Mouse (Mus musculus) liver, embryonic 13.5 days (tissue): ENCODE measurements around the gene Mtap. TPM values are rescaled to one million over a fixed set of nuclear protein-coding genes. Genes with fewer than 3 reads are reported as not detected.

Source experiments
- ATAC-seq: fragments of 200-750 bp; cut with Nextera tagmentation; 2 replicates; pipeline ENCODE4 v1.8.0; 2017; ENCODE audit warnings: low read depth, mild to moderate bottlenecking, moderate number of reproducible peaks, moderate library complexity
- DNase-seq: peaks from one replicate; pipeline ENCODE4 v3.0.0; 2022
- H3K27ac ChIP-seq: fragments of 300-500 bp; sonication (generic); 2 replicates; pipeline ENCODE4 v1.5.1; 2015; ENCODE audit warnings: moderate library complexity, mild to moderate bottlenecking, inconsistent platforms
- H3K27me3 ChIP-seq: fragments of 300-500 bp; sonication (generic); 2 replicates; pipeline ENCODE4 v1.6.1; 2015; ENCODE audit warnings: mild to moderate bottlenecking, inconsistent platforms
- H3K36me3 ChIP-seq: fragments of 300-500 bp; sonication (generic); 2 replicates; pipeline ENCODE4 v1.6.1; 2015; ENCODE audit warnings: mild to moderate bottlenecking, inconsistent platforms
- H3K4me1 ChIP-seq: fragments of 300-500 bp; sonication (generic); replicated peaks from 2 replicates; pipeline ENCODE4 v1.6.1; 2015; ENCODE audit warnings: inconsistent platforms
- H3K4me2 ChIP-seq: fragments of 300-500 bp; sonication (generic); 2 replicates; pipeline ENCODE4 v1.6.1; 2015; ENCODE audit warnings: inconsistent platforms, mild to moderate bottlenecking, moderate library complexity
- H3K4me3 ChIP-seq: fragments of 300-500 bp; sonication (generic); replicated peaks from 2 replicates; pipeline ENCODE4 v1.5.1; 2015; ENCODE audit warnings: mild to moderate bottlenecking, inconsistent platforms
- H3K9ac ChIP-seq: fragments of 300-500 bp; sonication (generic); 2 replicates; pipeline ENCODE4 v1.6.1; 2015; ENCODE audit warnings: mild to moderate bottlenecking, inconsistent platforms
- H3K9me3 ChIP-seq: fragments of 300-500 bp; sonication (generic); replicated peaks from 2 replicates; pipeline ENCODE4 v1.6.1; 2016; ENCODE audit warnings: inconsistent platforms
- WGBS: fragments of 180-500 bp; shearing (Covaris S2); methylation state at CpG from one replicate; pipeline ENCODE4 v1.1.7; 2015; ENCODE audit not compliant: insufficient replicate concordance; 5-methylcytosine and 5-hydroxymethylcytosine counted together
- polyA plus RNA-seq: library from polyadenylated mRNA; unstranded; fragments of >200 nt; fragmentation: Nextera tagmentation; extraction: Ambion mirVana; gene quantifications from 2 replicates; pipeline ENCODE4 v1.2.1, GENCODE M21; 2015

Mtap gene
- polyA plus RNA-seq, 1 experiment from 2014 or later = 36.7 TPM

DNA sequence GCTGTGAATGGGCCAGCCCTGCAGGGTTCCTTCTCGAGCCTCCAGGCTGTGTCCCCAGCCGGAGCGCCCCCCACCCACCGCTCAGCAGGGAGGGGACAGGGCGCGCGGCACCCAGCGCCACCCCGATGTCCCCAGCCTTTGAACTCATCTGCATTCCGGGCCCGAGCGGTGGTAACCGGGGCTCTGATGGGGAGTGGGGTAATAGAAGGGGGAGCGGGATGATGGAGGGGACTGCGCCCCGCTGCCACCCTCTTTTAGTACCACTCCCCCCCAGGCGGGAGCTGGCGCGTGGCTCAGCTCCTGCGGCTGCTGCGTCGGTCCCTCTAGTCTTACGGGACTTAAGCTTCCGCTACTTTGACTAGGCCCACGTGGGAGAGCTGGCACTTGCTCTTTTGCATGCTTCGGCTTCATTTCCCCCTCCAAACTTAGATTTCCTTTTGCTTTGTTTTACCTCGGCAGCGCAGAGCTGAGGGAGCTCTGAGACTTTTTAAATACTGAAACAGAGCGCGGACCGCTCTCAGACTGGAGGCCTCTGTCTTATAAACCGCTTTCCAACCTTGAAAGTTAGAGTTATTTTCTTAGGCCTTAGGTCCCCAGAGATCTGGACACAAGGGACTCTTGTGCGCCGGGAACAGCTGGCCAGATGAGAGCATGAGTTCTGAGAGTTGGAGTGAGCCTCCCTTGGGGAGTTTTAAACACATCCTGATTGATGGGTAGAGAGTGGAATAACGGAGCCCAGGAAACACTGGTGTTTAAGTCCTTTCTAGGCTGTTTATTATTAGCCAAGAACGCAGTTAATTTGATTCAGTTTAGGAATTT is 829 bp downstream of the Mtap start:
- Histone ChIP-seq H3K9me3 (no peaks in the 10 kb centered on the region), H3K9ac (peak overlapping the region; percentile 78), H3K4me3 (peak overlapping the region; percentile 74), H3K36me3 (peaks cover 2% of the 10 kb centered on the region), H3K4me1 (peaks cover 52% of the 10 kb centered on the region), H3K27ac (peak overlapping the region; percentile 73), H3K4me2 (peak overlapping the region; percentile 91), H3K27me3 (no peaks in the 10 kb centered on the region)
- DNase-seq (no peak), ATAC-seq (peak; percentile 67)
- 1% methylated on average over 35 of the region's 36 CpGs for WGBS

DNA sequence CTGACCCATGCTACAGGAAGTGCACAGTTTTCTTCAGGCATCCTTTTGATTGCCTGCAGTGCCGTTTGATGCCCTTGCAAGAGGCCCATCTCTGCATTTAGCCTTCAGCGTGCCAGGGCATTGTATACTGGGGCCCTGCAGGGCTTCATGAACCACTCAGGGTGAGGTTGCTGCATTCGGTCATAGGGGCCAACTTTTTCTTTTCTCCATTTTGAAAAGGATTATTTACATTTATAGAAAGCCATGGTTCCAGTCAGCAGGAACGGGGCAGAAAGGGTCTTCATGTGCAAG is 1.4 kb downstream of the Mtap start:
- Histone ChIP-seq H3K4me1 (peaks cover 55% of the 10 kb centered on the region), H3K36me3 (peaks cover 5% of the 10 kb centered on the region), H3K9ac (peak overlapping the region; percentile 78), H3K4me2 (peak overlapping the region; percentile 91), H3K27ac (peak overlapping the region; percentile 73; the same call in 1 of the 2 replicates), H3K9me3 (no peaks in the 10 kb centered on the region), H3K4me3 (peak overlapping the region; percentile 74), H3K27me3 (no peaks in the 10 kb centered on the region)
- no peak for DNase-seq
- ATAC-seq = no peak
- WGBS = 21% methylated on average over 4 of the region's 4 CpGs

DNA sequence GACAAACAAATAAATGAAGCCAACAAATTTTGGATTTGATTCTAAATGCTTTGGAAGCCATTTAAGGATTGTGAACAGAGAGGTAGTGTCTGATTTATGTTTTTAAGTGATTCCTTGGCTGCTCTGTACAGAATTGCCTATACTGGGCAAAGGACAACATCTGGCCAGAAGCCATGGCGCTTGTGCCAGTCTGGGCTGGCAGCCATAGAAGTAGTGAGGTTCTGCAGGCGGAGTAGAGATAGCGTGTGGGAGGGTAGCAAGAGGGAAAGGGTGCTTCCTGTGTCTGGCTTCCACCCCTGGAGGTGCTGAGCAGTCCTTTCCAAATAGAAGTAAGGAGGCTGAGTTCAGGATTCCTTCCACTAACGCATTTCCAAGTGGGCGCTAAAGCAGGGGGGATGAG is 3.9 kb downstream of the Mtap start:
- Histone ChIP-seq H3K27ac (no peak overlapping the region), H3K4me1 (peaks cover 58% of the 10 kb centered on the region), H3K27me3 (no peaks in the 10 kb centered on the region), H3K9me3 (no peaks in the 10 kb centered on the region), H3K9ac (no peak overlapping the region), H3K4me3 (no peak overlapping the region), H3K36me3 (peaks cover 8% of the 10 kb centered on the region), H3K4me2 (no peak overlapping the region)
- 67% methylated on average over 5 of the region's 5 CpGs for WGBS
- no peak for DNase-seq
- no peak for ATAC-seq

DNA sequence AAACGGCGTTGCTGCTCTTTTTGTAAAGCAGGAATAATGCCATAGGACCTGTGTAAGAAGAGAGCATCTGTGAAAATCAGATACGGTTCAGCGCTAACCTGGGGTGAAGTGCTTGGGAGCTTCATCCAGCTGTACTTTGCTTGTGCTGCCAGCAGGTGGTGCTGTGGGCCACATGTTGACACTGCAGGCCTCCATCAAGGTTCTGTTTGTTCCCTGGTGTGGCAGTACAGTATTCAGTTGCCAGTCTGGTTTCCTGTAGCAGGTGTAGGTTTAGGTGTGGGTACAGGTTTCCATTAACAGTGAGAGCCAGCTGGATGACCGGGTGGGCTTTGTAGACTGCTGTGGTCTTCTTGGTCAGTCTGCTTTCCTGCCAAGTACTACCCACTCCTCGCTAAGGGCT is 8.5 kb downstream of the Mtap start:
- ATAC-seq = peak; percentile 62
- no peak overlapping the region for H3K27ac ChIP-seq

DNA sequence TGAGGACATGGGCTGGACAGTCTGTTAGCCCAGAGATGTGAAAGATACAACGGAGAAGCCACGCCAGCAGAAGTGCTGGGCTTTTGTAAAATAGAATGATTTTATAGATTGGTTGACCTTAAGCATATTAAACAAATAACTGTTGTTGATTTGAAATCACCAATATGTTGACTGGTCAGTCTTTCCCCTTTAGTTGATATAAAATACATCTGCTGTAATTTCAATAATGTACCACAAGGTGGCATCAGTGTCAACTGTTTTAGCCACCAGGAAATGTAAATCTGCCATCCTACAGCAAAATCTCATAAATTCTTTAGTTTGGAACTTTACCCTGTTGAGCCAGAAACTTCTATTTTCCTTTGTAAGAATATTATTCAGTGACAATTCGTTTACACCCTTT is 9.4 kb downstream of the Mtap start:
- Histone ChIP-seq H3K4me2 (no peak overlapping the region), H3K4me1 (peaks cover 14% of the 10 kb centered on the region), H3K27me3 (no peaks in the 10 kb centered on the region), H3K27ac (no peak overlapping the region), H3K4me3 (no peak overlapping the region), H3K9me3 (no peaks in the 10 kb centered on the region), H3K9ac (no peak overlapping the region), H3K36me3 (peaks cover 28% of the 10 kb centered on the region)
- DNase-seq (no peak), ATAC-seq (no peak)
- 38% methylated on average over 3 of the region's 3 CpGs for WGBS

More for the DNA sequence above, 8.5 kb downstream of the Mtap start:
- Histone ChIP-seq H3K27me3 (no peaks in the 10 kb centered on the region), H3K4me3 (no peak overlapping the region), H3K9me3 (no peaks in the 10 kb centered on the region), H3K36me3 (peaks cover 27% of the 10 kb centered on the region), H3K4me1 (peaks cover 22% of the 10 kb centered on the region), H3K4me2 (no peak overlapping the region), H3K9ac (no peak overlapping the region)
- peak; percentile 55 for DNase-seq
- WGBS = 39% methylated on average over 6 of the region's 6 CpGs

DNA sequence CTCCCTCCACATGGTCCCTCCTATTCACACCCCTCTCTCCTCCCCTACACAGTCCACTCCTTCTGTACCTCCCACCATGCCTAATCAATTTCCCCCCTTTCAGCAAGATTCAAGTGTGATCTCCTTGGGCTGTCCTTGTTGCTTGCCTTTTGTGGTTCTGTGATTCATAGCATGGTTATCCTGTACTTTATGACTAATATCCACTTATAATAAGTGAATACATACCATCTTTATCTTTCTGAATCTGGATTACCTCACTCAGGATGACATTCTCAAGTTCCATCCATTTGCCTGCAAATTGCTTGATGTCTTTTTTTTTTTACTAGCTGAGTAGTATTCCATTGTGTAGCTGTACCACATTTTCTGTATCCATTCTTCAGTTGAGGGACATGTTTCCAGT is 12.3 kb downstream of the Mtap start:
- ATAC-seq (no peak), DNase-seq (no peak)
- Histone ChIP-seq H3K9me3 (no peaks in the 10 kb centered on the region), H3K4me3 (no peak overlapping the region), H3K4me2 (no peak overlapping the region), H3K9ac (no peak overlapping the region), H3K27me3 (no peaks in the 10 kb centered on the region), H3K36me3 (peaks cover 35% of the 10 kb centered on the region), H3K4me1 (no peaks in the 10 kb centered on the region), H3K27ac (no peak overlapping the region)

DNA sequence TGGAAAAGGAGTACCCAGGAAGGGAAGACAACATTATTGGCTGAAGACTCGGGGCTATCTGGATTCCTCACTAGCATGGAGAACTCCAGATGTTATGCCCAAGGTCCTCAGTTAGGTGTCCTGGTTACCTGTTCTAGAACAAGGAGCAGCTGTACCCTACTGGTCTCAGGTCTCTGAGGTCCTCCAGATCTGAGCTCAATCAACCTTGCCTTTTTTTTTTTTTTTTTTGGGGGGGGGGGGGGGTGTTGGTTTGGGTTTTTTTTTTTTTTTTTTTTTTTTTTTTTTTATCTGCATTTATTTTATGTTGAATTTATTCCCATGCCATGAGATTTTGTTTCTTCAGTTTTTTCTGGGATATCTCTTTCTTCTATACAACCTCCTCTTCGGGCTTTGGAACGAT is 24.5 kb downstream of the Mtap start:
- ATAC-seq (no peak), DNase-seq (no peak)
- Histone ChIP-seq H3K27ac (no peak overlapping the region), H3K4me2 (no peak overlapping the region), H3K36me3 (peaks cover 76% of the 10 kb centered on the region), H3K4me3 (no peak overlapping the region), H3K27me3 (no peaks in the 10 kb centered on the region), H3K9me3 (no peaks in the 10 kb centered on the region), H3K4me1 (no peaks in the 10 kb centered on the region), H3K9ac (no peak overlapping the region)
- 70% methylated on average over 3 of the region's 3 CpGs for WGBS

DNA sequence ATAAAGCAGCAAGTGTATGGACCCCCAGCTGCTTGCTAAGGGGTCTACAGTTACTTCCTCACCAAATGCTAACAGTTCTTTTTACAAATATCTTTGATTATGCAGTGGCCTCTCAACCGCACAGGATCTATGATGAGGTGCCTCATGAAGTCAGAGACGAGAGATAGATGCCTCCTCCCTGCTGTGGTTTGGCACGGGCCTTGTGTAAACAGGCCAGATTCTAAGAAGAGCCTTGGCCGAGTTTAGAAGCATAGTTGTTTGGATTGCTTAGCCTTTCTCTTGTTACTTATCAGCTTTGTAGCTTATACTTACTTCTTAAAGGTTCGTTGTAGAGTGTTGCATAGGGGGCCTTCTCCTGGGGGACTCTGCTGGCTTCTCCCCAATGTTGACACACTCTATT is 25.6 kb downstream of the Mtap start:
- H3K9me3 ChIP-seq = no peaks in the 10 kb centered on the region
- no peak overlapping the region for H3K4me2 ChIP-seq
- 57% methylated on average over 5 of the region's 5 CpGs for WGBS
- no peak overlapping the region for H3K9ac ChIP-seq
- H3K36me3 ChIP-seq = peaks cover 77% of the 10 kb centered on the region
- ATAC-seq (no peak), DNase-seq (no peak)
- no peak overlapping the region for H3K27ac ChIP-seq
- no peak overlapping the region for H3K4me3 ChIP-seq
- H3K4me1 ChIP-seq = no peaks in the 10 kb centered on the region
- H3K27me3 ChIP-seq = no peaks in the 10 kb centered on the region

DNA sequence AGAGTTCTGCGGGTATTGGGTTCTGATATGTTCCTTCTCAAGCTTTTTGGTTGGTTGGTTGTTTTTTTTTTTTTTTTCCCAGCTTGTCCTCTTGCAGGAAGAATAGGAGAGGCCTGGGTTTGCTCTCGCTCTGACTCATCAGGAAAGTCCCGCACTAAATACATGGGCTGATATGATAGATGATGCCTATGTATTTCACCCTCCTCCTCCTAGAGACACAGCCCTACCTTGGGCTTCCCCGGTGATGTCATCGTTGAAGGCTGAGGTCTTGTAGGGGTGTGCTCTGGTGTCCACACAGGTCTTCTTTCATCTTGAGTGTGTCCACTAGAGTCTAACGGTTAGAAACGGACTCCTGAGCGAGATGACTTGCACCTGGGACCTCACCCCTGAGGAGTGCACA is 26.7 kb downstream of the Mtap start:
- H3K9ac ChIP-seq = no peak overlapping the region
- H3K4me3 ChIP-seq = no peak overlapping the region
- peaks cover 67% of the 10 kb centered on the region for H3K36me3 ChIP-seq
- no peaks in the 10 kb centered on the region for H3K9me3 ChIP-seq
- WGBS = 73% methylated on average over 8 of the region's 8 CpGs
- no peak overlapping the region for H3K4me2 ChIP-seq
- no peak for DNase-seq
- no peak overlapping the region for H3K27ac ChIP-seq
- ATAC-seq = no peak
- no peaks in the 10 kb centered on the region for H3K4me1 ChIP-seq
- no peaks in the 10 kb centered on the region for H3K27me3 ChIP-seq

DNA sequence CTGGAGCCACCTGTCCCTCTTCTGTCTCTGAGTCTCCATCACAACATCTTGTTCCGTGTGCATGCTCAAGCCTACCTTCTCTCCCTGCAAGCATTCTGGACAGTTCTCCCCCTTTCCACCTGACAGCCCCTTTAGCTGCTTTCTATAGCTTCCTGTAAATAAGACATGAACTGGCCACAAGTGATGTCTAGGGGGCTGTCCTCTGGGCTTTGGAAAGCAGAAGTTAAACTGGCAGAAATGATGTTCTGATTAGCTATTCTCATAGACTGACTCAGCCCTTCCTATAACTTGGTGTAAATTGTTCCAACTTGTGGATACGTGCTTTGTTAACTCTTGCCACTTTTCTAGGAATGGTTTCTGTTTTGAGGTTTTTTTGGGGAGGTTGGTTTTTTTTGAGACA is 27.8 kb downstream of the Mtap start:
- Histone ChIP-seq H3K9ac (no peak overlapping the region), H3K27ac (no peak overlapping the region), H3K9me3 (no peaks in the 10 kb centered on the region), H3K27me3 (no peaks in the 10 kb centered on the region), H3K4me3 (no peak overlapping the region), H3K4me2 (no peak overlapping the region), H3K36me3 (peaks cover 68% of the 10 kb centered on the region), H3K4me1 (no peaks in the 10 kb centered on the region)
- DNase-seq (no peak), ATAC-seq (no peak)
- 69% methylated on average over 2 of the region's 2 CpGs for WGBS

DNA sequence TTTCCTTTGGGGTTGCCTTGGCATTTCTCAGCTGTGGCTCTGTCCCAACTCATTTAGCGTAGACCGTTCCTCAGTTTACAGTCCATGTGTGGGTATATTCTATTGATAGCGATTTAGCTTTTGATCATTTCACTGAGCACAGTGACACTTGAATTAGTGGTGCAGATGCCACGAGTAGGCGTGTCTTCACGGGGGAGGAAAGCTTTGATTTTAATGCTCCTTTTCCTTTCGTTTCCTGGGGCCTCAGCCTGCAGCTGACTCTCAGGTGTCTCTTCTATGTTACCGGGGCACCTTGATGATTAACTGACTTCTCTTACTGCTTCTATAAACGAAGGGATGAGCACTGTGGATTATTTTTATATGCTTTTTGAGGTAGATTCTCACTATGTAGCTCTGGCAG is 32.0 kb downstream of the Mtap start:
- no peak overlapping the region for H3K9ac ChIP-seq
- WGBS = 79% methylated on average over 9 of the region's 9 CpGs
- ATAC-seq = no peak
- H3K27ac ChIP-seq = no peak overlapping the region
- H3K9me3 ChIP-seq = no peaks in the 10 kb centered on the region
- H3K27me3 ChIP-seq = no peaks in the 10 kb centered on the region
- H3K4me1 ChIP-seq = no peaks in the 10 kb centered on the region
- no peak overlapping the region for H3K4me3 ChIP-seq
- H3K4me2 ChIP-seq = no peak overlapping the region
- no peak for DNase-seq
- H3K36me3 ChIP-seq = peaks cover 70% of the 10 kb centered on the region

DNA sequence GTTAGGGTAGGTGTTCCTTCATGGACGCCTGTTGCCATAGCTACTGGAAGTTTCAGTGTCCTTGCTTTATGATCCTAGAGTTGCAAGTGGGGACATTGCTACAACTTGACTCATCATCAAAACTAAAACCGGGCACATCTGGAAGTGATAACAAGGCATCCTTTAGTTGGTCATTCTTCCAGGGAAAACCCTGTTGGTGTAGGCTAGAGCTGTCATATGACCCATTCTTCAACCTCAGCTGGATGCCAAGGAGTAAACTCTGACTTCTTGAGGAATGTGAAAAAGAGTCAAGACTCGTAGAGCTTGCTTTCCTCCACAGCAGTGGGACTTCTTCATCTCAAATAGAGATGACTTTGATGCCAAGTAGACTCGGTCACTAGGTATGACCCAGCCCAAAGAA is 32.8 kb downstream of the Mtap start:
- H3K36me3 ChIP-seq = peaks cover 69% of the 10 kb centered on the region
- no peaks in the 10 kb centered on the region for H3K27me3 ChIP-seq
- H3K9ac ChIP-seq = no peak overlapping the region
- H3K27ac ChIP-seq = no peak overlapping the region
- no peak overlapping the region for H3K4me2 ChIP-seq
- DNase-seq (no peak), ATAC-seq (no peak)
- no peaks in the 10 kb centered on the region for H3K4me1 ChIP-seq
- no peaks in the 10 kb centered on the region for H3K9me3 ChIP-seq
- WGBS = 71% methylated on average over 4 of the region's 4 CpGs
- no peak overlapping the region for H3K4me3 ChIP-seq
